Mouse (Mus musculus): ENCODE results near the gene Treml2.

GRCm38 (mm10) chr17:48312124-48312523 is 12.8 kb downstream of the Treml2 start:
- no peak for TF ChIP-seq POLR2A (IDR thresholded peaks at IDR 0.05; ENCODE audit: low read depth, low read length)
- no peak for TF ChIP-seq CTCF (IDR thresholded peaks at IDR 0.05; ENCODE audit: borderline replicate concordance, insufficient read depth, low read length)

All from embryonic fibroblast, embryonic 13.5 days (primary cell).